Mouse (Mus musculus): ENCODE measurements around the gene Cuedc2. TPM values are rescaled to one million over a fixed set of nuclear protein-coding genes. Genes with fewer than 3 reads are reported as not detected.

Gene Cuedc2
- total RNA-seq, 2 experiments from 2014 or later: 183 to 200 TPM

- intact Hi-C loops (cut with DNase I): no loop called here
- no peak for DNase-seq (ENCODE audit: extremely low spot score in 1 of 2, low spot score in 2 of 2)
These were observed 47.9 kb downstream of the Cuedc2 start for GRCm38 (mm10) chr19:46290535-46291105.

DNA sequence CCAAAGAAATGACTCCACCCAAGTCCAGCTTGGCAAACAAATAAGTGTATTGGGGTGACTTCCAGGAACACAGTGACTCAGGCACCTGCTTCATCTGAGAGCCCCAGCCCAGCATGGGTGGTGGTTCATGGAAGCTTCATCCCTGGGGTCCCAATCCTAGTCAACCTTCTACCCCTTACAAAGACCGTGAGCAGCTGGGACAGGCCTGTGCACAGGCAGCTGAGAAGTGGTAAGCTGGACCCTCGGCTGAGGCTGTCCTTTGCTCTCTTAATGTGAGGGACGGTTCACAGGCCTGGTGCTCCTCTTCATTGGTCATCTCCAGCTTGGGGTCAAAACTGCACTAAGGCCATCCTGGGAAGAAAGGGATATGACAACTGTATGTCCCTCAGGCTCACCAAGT is 50.9 kb downstream of the Cuedc2 start:
- DNase-seq (ENCODE audit: extremely low spot score in 1 of 2, low spot score in 2 of 2): no peak
- intact Hi-C loops (cut with DNase I): no loop called here

- intact Hi-C loops (cut with DNase I): no loop called here
These were observed 51.6 kb downstream of the Cuedc2 start for GRCm38 (mm10) chr19:46286926-46287325.

DNA sequence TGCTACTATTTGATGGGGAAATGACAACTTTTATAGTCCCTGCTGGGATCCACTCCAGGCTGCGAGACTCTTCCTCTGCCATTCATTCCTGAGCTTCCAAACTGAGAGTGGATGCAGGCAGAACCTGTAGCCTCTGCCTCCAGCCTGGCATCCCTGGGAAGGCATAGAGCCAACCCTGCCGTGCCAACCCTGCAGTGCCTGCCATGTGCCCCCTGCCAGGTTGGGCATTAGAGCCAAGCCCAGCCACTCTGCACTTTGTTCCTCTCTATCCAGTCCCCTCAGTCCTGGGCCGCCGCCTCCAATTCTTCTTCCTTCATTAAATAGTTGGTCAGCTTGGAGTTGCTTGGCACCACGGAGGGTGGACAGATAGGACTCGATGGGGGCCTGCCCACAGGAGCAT is 52.5 kb downstream of the Cuedc2 start:
- no peak for DNase-seq (ENCODE audit: extremely low spot score in 1 of 2, low spot score in 2 of 2)

More at GRCm38 (mm10) chr19:46286926-46287325, 51.6 kb downstream of the Cuedc2 start:
- no peak for DNase-seq (ENCODE audit: extremely low spot score in 1 of 2, low spot score in 2 of 2)

GRCm38 (mm10) chr19:46285631-46286030 is 52.9 kb downstream of the Cuedc2 start:
- no peak for DNase-seq (ENCODE audit: extremely low spot score in 1 of 2, low spot score in 2 of 2)
- intact Hi-C loops (cut with DNase I): no loop called here

More for the DNA sequence above, 52.5 kb downstream of the Cuedc2 start:
- intact Hi-C loops (cut with DNase I): no loop called here

- no peak for DNase-seq (ENCODE audit: extremely low spot score in 1 of 2, low spot score in 2 of 2)
- intact Hi-C loops (cut with DNase I): no loop called here
These were observed 53.8 kb downstream of the Cuedc2 start for GRCm38 (mm10) chr19:46284686-46285085.

DNA sequence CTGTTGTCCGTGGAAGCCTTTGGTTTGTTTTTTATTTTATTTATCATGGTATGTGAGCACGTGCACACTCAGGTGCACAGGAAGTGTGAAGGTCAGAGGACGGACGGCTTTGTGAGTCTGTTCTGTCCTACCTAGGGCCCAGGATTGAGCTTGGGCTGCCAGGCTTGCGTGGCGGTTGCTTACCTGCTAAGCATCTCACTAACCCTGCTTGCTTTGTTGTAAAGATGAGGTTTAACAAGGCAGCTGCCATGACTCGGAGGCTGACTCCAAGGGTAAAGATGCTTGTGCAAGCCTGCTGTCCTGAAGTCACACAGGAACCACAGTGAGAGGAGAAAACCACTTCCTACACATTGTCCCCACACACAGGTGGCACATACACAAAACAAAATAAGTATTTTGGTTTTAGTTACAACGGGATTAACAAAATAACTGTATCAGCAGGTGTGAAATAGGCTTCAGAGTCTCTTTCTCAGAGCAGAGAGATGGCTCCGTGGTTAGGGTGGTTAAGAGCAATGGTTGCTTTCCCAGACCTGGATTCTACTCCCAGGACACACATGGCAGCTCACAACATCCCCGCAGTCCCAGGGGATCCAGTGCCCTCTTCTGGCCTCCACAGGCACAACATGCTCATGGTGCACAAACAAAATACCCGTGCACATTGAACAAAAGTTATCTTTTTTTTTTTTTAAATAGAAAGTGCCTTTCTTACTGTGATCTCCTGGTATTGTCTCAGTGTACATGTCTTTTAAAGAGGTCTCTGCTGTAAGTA is 56.2 kb downstream of the Cuedc2 start:
- intact Hi-C loops (cut with DNase I): no loop called here
- no peak for DNase-seq (ENCODE audit: extremely low spot score in 1 of 2, low spot score in 2 of 2)

Small RNAs within 50 kb of the gene (microRNA-seq; reads per million reads assigned to microRNA genes)
- gene Mir146b: 1.7 reads per million

Other genes starting within 250 kb of the Cuedc2 start
- gene Elovl3, start 206.8 kb downstream of the Cuedc2 start, total RNA-seq (2021): not detected
- gene Pitx3, start 190.4 kb downstream of the Cuedc2 start, total RNA-seq (2021): not detected
- 100 to 1,000 TPM; 100 TPM for gene Gbf1, start 186.2 kb downstream of the Cuedc2 start, total RNA-seq (2021)
- 1 to 10 TPM; 2.0 to 2.4 TPM for gene Nfkb2, start 34.4 kb downstream of the Cuedc2 start, total RNA-seq (2021)
- 100 to 1,000 TPM; 631 to 653 TPM for gene Psd, start 11.5 kb downstream of the Cuedc2 start, total RNA-seq (2021)
- 10 to 100 TPM; 25.9 to 29.2 TPM for gene Fbxl15, start 10.5 kb downstream of the Cuedc2 start, total RNA-seq (2021)
- gene Mfsd13a, start 2.4 kb upstream of the Cuedc2 start, total RNA-seq (2021): 10 to 100 TPM; 22.0 to 23.5 TPM
- under 1 TPM; 0.77 to 0.99 TPM for gene 2310034G01Rik, start 11.6 kb upstream of the Cuedc2 start, total RNA-seq (2021)
- gene Actr1a, start 57.0 kb upstream of the Cuedc2 start, total RNA-seq (2021): 100 to 1,000 TPM; 257 to 271 TPM
- 10 to 100 TPM; 16.7 to 18.8 TPM for gene Sufu, start 58.2 kb upstream of the Cuedc2 start, total RNA-seq (2021)
- gene Trim8, start 163.0 kb upstream of the Cuedc2 start, total RNA-seq (2021): 100 to 1,000 TPM; 101 to 108 TPM
- gene Arl3, start 234.5 kb upstream of the Cuedc2 start, total RNA-seq (2021): 100 to 1,000 TPM; 103 to 104 TPM
- gene Sfxn2, start 234.7 kb upstream of the Cuedc2 start, total RNA-seq (2021): 1 to 10 TPM; 7.8 to 8.1 TPM